Mouse (Mus musculus): ENCODE measurements around the gene Retsat.

DNA sequence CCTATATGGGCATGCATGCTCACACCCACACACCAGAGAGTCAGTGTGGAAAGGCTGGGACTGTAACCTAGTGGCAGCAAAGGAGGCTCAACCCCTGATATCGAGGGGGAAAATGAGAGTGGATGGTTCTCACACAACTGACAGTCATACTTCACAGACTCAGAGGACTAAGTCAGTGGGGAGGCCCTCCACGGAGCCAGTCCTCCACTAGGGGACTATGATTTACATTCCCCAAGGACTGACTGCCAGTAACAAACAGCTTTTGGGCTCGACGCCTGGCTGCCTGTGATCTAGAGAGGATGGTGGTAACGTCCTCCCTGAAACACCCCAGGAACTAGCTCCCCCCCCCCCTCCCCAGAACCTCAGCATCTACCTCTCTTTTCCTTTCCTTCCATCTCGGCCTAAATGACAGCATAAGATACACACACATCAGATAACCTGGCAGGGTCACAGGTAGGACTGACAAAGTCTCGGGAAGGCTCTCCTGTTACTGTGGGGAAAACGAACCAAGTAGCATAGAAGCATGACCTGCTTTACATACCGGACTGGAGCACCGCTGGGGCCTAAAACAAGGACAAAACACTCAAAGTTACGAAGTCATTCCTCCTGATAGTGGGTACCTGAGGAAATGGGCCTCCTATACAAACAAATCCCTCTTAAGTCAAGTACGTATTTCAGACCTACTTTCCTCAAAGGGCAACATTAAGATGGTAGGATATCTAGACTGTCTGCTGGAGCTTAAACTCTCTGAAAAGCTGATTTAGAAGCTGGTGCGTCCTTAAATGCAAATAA, 996 bp upstream of the Retsat start:
- TF ChIP-seq CTCF (IDR thresholded peaks at IDR 0.05; ENCODE audit: control insufficient read depth, insufficient read depth, low read length): no peak
- TF ChIP-seq POLR2A (IDR thresholded peaks at IDR 0.05; ENCODE audit: borderline replicate concordance, control insufficient read depth, low read depth, low read length): no peak

Data from bone marrow, adult 2 months (tissue).